ENCODE assay signal across 14 mouse cellular contexts in genomic region chr6:72825762-72826161, GRCm38 (mm10). TPM values are rescaled to one million over a fixed set of nuclear protein-coding genes. Genes with fewer than 3 reads are reported as not detected.
DNase-seq lines count a peak whose midpoint lies in the region; ATAC-seq and TF ChIP-seq lines count a peak whose summit lies in the region.
"Had no signal": no experiment of that assay in that cellular context is flagged by ENCODE, and none has a peak within 500 bp of the region (broad histone marks: within the 10 kb centered on the region; RNA-seq: fewer than 3 reads in every experiment).

No protein-coding gene starts in this region.

- 0 out of 2 replicates have a peak, but pooled peaks cover 5% of the 10 kb centered on the region for H3K9me3 ChIP-seq in heart, embryonic 12.5 days (replicated peaks)
- peaks cover 3% of the 10 kb centered on the region; the same call in 1 of the 2 replicates for H3K9me3 ChIP-seq in embryonic facial prominence, embryonic 10.5 days
- no peaks in the 10 kb centered on the region for H3K9me3 ChIP-seq in hindbrain, embryonic 14.5 days (ENCODE audit: control insufficient read depth, low read length)
- 0 out of 2 replicates have a peak, but pooled peaks cover 4% of the 10 kb centered on the region for H3K9me3 ChIP-seq in midbrain, embryonic 12.5 days
- H3K9me3 ChIP-seq in liver, embryonic 12.5 days (replicated peaks): no peaks in the 10 kb centered on the region

- no peak for ATAC-seq in heart, embryonic 12.5 days (ENCODE audit: insufficient number of reproducible peaks, low FRiP score)
- no peak for ATAC-seq in hindbrain, embryonic 14.5 days (ENCODE audit: low FRiP score)
- no peak for ATAC-seq in midbrain, embryonic 12.5 days (ENCODE audit: low FRiP score, low read depth)
- ATAC-seq in liver, embryonic 12.5 days: no peak
- ATAC-seq in granulocyte monocyte progenitor cell, adult 5-6 weeks (replicated peaks; ENCODE audit: poor library complexity, severe bottlenecking): no peak
- ATAC-seq: activated CD4-positive, CD25-positive, alpha-beta regulatory T cell, adult 4 months; inflammation-experienced regulatory T-cells, adult 6 months had no signal

- peak overlapping the region; percentile 83 for H3K4me2 ChIP-seq in heart, embryonic 12.5 days
- 0 out of 2 replicates have a peak overlapping the region, but pooled peaks have one; percentile 51 for H3K4me2 ChIP-seq in hindbrain, embryonic 14.5 days (replicated peaks)
- peak overlapping the region; percentile 57 for H3K4me2 ChIP-seq in midbrain, embryonic 12.5 days (replicated peaks)
- H3K4me2 ChIP-seq in liver, embryonic 12.5 days: no peak overlapping the region

- peaks cover 12% of the 10 kb centered on the region for H3K4me1 ChIP-seq in heart, embryonic 12.5 days (replicated peaks)
- peaks cover 17% of the 10 kb centered on the region for H3K4me1 ChIP-seq in embryonic facial prominence, embryonic 10.5 days
- peaks cover 7% of the 10 kb centered on the region for H3K4me1 ChIP-seq in hindbrain, embryonic 14.5 days (replicated peaks; ENCODE audit: control insufficient read depth, insufficient read depth, low read length)
- peaks cover 14% of the 10 kb centered on the region for H3K4me1 ChIP-seq in midbrain, embryonic 12.5 days
- H3K4me1 ChIP-seq in liver, embryonic 12.5 days: peaks cover 13% of the 10 kb centered on the region

- no peak for DNase-seq in heart, postnatal 10 days
- no peak for DNase-seq in embryonic facial prominence, embryonic 10.5 days (ENCODE audit: low spot score)
- no peak for DNase-seq in hindbrain, embryonic 14.5 days (ENCODE audit: low spot score)
- DNase-seq in gastrocnemius, adult 2 months: no peak
- DNase-seq: cerebellum, adult 11-12 months; lung, postnatal 36 days; right cerebral cortex, postnatal 14 days had no signal

- no peak for TF ChIP-seq CTCF in gastrocnemius, adult 2 months (IDR thresholded peaks at IDR 0.05)

- no peaks in the 10 kb centered on the region; the same call in 1 of the 2 replicates for H3K27me3 ChIP-seq in heart, embryonic 12.5 days (replicated peaks)
- H3K27me3 ChIP-seq in embryonic facial prominence, embryonic 10.5 days (replicated peaks; ENCODE audit: low read depth, poor library complexity, severe bottlenecking): peaks cover 22% of the 10 kb centered on the region
- no peaks in the 10 kb centered on the region for H3K27me3 ChIP-seq in hindbrain, embryonic 14.5 days (ENCODE audit: control insufficient read depth, insufficient read depth, low read length)
- peaks cover 10% of the 10 kb centered on the region; the same call in 1 of the 2 replicates for H3K27me3 ChIP-seq in midbrain, embryonic 12.5 days
- H3K27me3 ChIP-seq in liver, embryonic 12.5 days (replicated peaks): peaks cover 26% of the 10 kb centered on the region

- intact Hi-C loops in heart, postnatal 10 days (cut with DNase I): no loop called here
- intact Hi-C loops in gastrocnemius, adult 2 months (cut with DNase I): no loop called here

- 45% methylated on average over 9 of the region's 9 CpGs for WGBS in heart, embryonic 12.5 days
- 51% methylated on average over 9 of the region's 9 CpGs for WGBS in embryonic facial prominence, embryonic 10.5 days
- 44% methylated on average over 9 of the region's 9 CpGs for WGBS in hindbrain, embryonic 14.5 days
- WGBS in midbrain, embryonic 12.5 days: 51% methylated on average over 9 of the region's 9 CpGs
- 38% methylated on average over 9 of the region's 9 CpGs for WGBS in liver, embryonic 12.5 days (ENCODE audit: insufficient replicate concordance)

- H3K4me3 ChIP-seq in heart, embryonic 12.5 days: 0 out of 2 replicates have a peak overlapping the region, but pooled peaks have one; percentile 45
- H3K4me3 ChIP-seq in embryonic facial prominence, embryonic 10.5 days: peak overlapping the region; percentile 52
- H3K4me3 ChIP-seq in hindbrain, embryonic 14.5 days (replicated peaks; ENCODE audit: low read length): no peak overlapping the region
- 0 out of 2 replicates have a peak overlapping the region, but pooled peaks have one; percentile 30 for H3K4me3 ChIP-seq in midbrain, embryonic 12.5 days
- no peak overlapping the region for H3K4me3 ChIP-seq in liver, embryonic 12.5 days
- H3K4me3 ChIP-seq in gastrocnemius, adult 2 months: no peak overlapping the region
- H3K4me3 ChIP-seq: erythroblast, embryonic 14.5 days had no signal

- peak overlapping the region; percentile 69; the same call in 1 of the 2 replicates for H3K9ac ChIP-seq in heart, embryonic 12.5 days
- H3K9ac ChIP-seq in hindbrain, embryonic 14.5 days: no peak overlapping the region
- H3K9ac ChIP-seq in midbrain, embryonic 12.5 days (replicated peaks): no peak overlapping the region
- no peak overlapping the region for H3K9ac ChIP-seq in liver, embryonic 12.5 days

- no peak overlapping the region for H3K27ac ChIP-seq in heart, embryonic 12.5 days (ENCODE audit: poor library complexity, severe bottlenecking)
- H3K27ac ChIP-seq in embryonic facial prominence, embryonic 10.5 days (replicated peaks): no peak overlapping the region; the same call in 1 of the 2 replicates
- H3K27ac ChIP-seq in hindbrain, embryonic 14.5 days: no peak overlapping the region
- peak overlapping the region; percentile 66; the same call in 1 of the 2 replicates for H3K27ac ChIP-seq in midbrain, embryonic 12.5 days (replicated peaks)
- H3K27ac ChIP-seq in liver, embryonic 12.5 days: no peak overlapping the region
- H3K27ac ChIP-seq in gastrocnemius, adult 2 months: no peak overlapping the region

- H3K36me3 ChIP-seq in heart, embryonic 12.5 days: no peaks in the 10 kb centered on the region
- no peaks in the 10 kb centered on the region for H3K36me3 ChIP-seq in embryonic facial prominence, embryonic 10.5 days (replicated peaks)
- no peaks in the 10 kb centered on the region for H3K36me3 ChIP-seq in hindbrain, embryonic 14.5 days (replicated peaks; ENCODE audit: control insufficient read depth, insufficient read depth)
- H3K36me3 ChIP-seq in midbrain, embryonic 12.5 days: no peaks in the 10 kb centered on the region
- no peaks in the 10 kb centered on the region for H3K36me3 ChIP-seq in liver, embryonic 12.5 days

RNA-seq across cellular contexts. Expression of gene Tcf7l1, which starts 36.7 kb away (rescaled TPM):
- 18.5 and 20.2 TPM in 2 replicates for polyA plus RNA-seq in heart, embryonic 12.5 days (2016; fragmentation: Nextera tagmentation; extraction: Ambion mirVana)
- total RNA-seq in heart, postnatal 10 days (2021): 10 to 100 TPM; 20.6 to 24.6 TPM
- polyA plus RNA-seq in embryonic facial prominence, embryonic 10.5 days (2016; fragmentation: Nextera tagmentation; extraction: Ambion mirVana): 34.8 and 37.1 TPM in 2 replicates
- 7.2 and 7.3 TPM in 2 replicates for polyA plus RNA-seq in hindbrain, embryonic 14.5 days (2014; fragmentation: Nextera tagmentation; extraction: Ambion mirVana)
- 18.2 and 21.7 TPM in 2 replicates for polyA plus RNA-seq in midbrain, embryonic 12.5 days (2016; fragmentation: Nextera tagmentation; extraction: Ambion mirVana)
- 6.7 and 7.8 TPM in 2 replicates for polyA plus RNA-seq in liver, embryonic 12.5 days (2016; fragmentation: Nextera tagmentation; extraction: Ambion mirVana)
- 3.4 TPM in 1 of 2 replicates, not detected in the other for total RNA-seq in granulocyte monocyte progenitor cell, adult 5-6 weeks (2014; fragmentation: Nextera tagmentation)
- 0.26 TPM in 1 of 2 replicates, not detected in the other for total RNA-seq in granulocyte monocyte progenitor cell, adult 5-6 weeks (2017)
- total RNA-seq in gastrocnemius, adult 2 months (2021): 1 to 10 TPM; 4.9 to 7.5 TPM

Comparison
In these comparisons a context has a peak if more than half of its experiments do, and no peak if none do; other contexts are left out.
1. H3K4me3 ChIP-seq: peak in heart, embryonic 12.5 days (single experiment), embryonic facial prominence, embryonic 10.5 days (single experiment) and midbrain, embryonic 12.5 days (single experiment); none in hindbrain, embryonic 14.5 days (single experiment), liver, embryonic 12.5 days (single experiment) and gastrocnemius, adult 2 months (single experiment).